Mouse (Mus musculus) limb, embryonic 12.5 days (tissue): ENCODE results near the gene Scd1. TPM values are rescaled to one million over a fixed set of nuclear protein-coding genes. Genes with fewer than 3 reads are reported as not detected.
"Not testable (repeated sequence)": the region's sequence is repeated elsewhere in the genome, so short reads cannot be mapped to it uniquely, and the experiment has no call there.

ENCODE experiments used
- ATAC-seq: fragments of 200-750 bp; cut with Nextera tagmentation; 2 replicates; pipeline ENCODE4 v1.8.0; 2017; ENCODE audit warnings: low read depth, moderate TSS enrichment; ENCODE audit not compliant: insufficient number of reproducible peaks, insufficient read depth, low FRiP score, low TSS enrichment
- H3K27ac ChIP-seq: fragments of 300-500 bp; sonication (generic); 2 replicates; pipeline ENCODE4 v1.5.1; 2016; ENCODE audit warnings: mild to moderate bottlenecking, moderate library complexity
- H3K27me3 ChIP-seq: fragments of 300-500 bp; sonication (generic); 2 replicates; pipeline ENCODE4 v1.6.1; 2016; ENCODE audit warnings: mild to moderate bottlenecking, moderate library complexity
- H3K36me3 ChIP-seq: fragments of 300-500 bp; sonication (generic); 2 replicates; pipeline ENCODE4 v1.6.1; 2016; ENCODE audit warnings: mild to moderate bottlenecking, moderate library complexity
- H3K4me1 ChIP-seq: fragments of 300-500 bp; sonication (generic); replicated peaks from 2 replicates; pipeline ENCODE4 v1.6.1; 2016
- H3K4me2 ChIP-seq: fragments of 300-500 bp; sonication (generic); 2 replicates; pipeline ENCODE4 v1.6.1; 2016; ENCODE audit warnings: mild to moderate bottlenecking, moderate library complexity
- H3K4me3 ChIP-seq: fragments of 300-500 bp; sonication (generic); replicated peaks from 2 replicates; pipeline ENCODE4 v1.5.1; 2016; ENCODE audit warnings: mild to moderate bottlenecking
- H3K9ac ChIP-seq: fragments of 300-500 bp; sonication (generic); replicated peaks from 2 replicates; pipeline ENCODE4 v1.6.1; 2016; ENCODE audit warnings: mild to moderate bottlenecking, moderate library complexity
- H3K9me3 ChIP-seq: fragments of 300-500 bp; sonication (generic); 2 replicates; pipeline ENCODE4 v1.6.1; 2016; ENCODE audit warnings: mild to moderate bottlenecking, moderate library complexity
- WGBS: fragments of 180-500 bp; shearing (Covaris S2); methylation state at CpG from one replicate; pipeline ENCODE4 v1.1.7; 2016; 5-methylcytosine and 5-hydroxymethylcytosine counted together
- polyA plus RNA-seq: library from polyadenylated mRNA; unstranded; fragments of >200 nt; fragmentation: Nextera tagmentation; extraction: Ambion mirVana; gene quantifications from 2 replicates; pipeline ENCODE4 v1.2.1, GENCODE M21; 2016

Scd1 gene
- polyA plus RNA-seq, 1 experiment from 2014 or later = 10.6 TPM

GRCm38 (mm10) chr19:44385887-44386498 lies 21.7 kb downstream of the Scd1 start:
- H3K9ac ChIP-seq = no peak overlapping the region
- 84% methylated on average over 6 of the region's 6 CpGs for WGBS
- ATAC-seq = no peak
- H3K36me3 ChIP-seq = no peaks in the 10 kb centered on the region
- no peak overlapping the region for H3K27ac ChIP-seq
- H3K4me1 ChIP-seq = peaks cover 16% of the 10 kb centered on the region; the same call in 1 of the 2 replicates
- no peaks in the 10 kb centered on the region for H3K9me3 ChIP-seq
- H3K4me2 ChIP-seq = no peak overlapping the region
- no peak overlapping the region for H3K4me3 ChIP-seq
- no peaks in the 10 kb centered on the region for H3K27me3 ChIP-seq

- Histone ChIP-seq H3K9ac (no peak overlapping the region), H3K27ac (no peak overlapping the region), H3K36me3 (no peaks in the 10 kb centered on the region), H3K4me3 (no peak overlapping the region), H3K4me1 (peaks cover 7% of the 10 kb centered on the region; the same call in 1 of the 2 replicates), H3K4me2 (no peak overlapping the region), H3K9me3 (no peaks in the 10 kb centered on the region), H3K27me3 (no peaks in the 10 kb centered on the region)
- no peak for ATAC-seq
- 86% methylated on average over 12 of the region's 12 CpGs for WGBS
Measured at GRCm38 (mm10) chr19:44382682-44383321, 24.9 kb downstream of the Scd1 start.

- Histone ChIP-seq H3K27ac (no peak overlapping the region), H3K9me3 (no peaks in the 10 kb centered on the region), H3K9ac (no peak overlapping the region), H3K4me1 (0 out of 2 replicates have a peak, but pooled peaks cover 4% of the 10 kb centered on the region), H3K27me3 (no peaks in the 10 kb centered on the region), H3K36me3 (no peaks in the 10 kb centered on the region), H3K4me2 (no peak overlapping the region), H3K4me3 (no peak overlapping the region)
- ATAC-seq = no peak
- 92% methylated on average over 4 of the region's 4 CpGs for WGBS
Measured at GRCm38 (mm10) chr19:44380065-44380464, 27.6 kb downstream of the Scd1 start.

GRCm38 (mm10) chr19:44379090-44379489 lies 28.6 kb downstream of the Scd1 start:
- H3K4me2 ChIP-seq = no peak overlapping the region
- no peaks in the 10 kb centered on the region for H3K36me3 ChIP-seq
- no peak overlapping the region for H3K27ac ChIP-seq
- ATAC-seq = no peak
- no peak overlapping the region for H3K9ac ChIP-seq
- H3K4me1 ChIP-seq = 0 out of 2 replicates have a peak, but pooled peaks cover 4% of the 10 kb centered on the region
- no peaks in the 10 kb centered on the region for H3K9me3 ChIP-seq
- no peak overlapping the region for H3K4me3 ChIP-seq
- H3K27me3 ChIP-seq = no peaks in the 10 kb centered on the region

GRCm38 (mm10) chr19:44377629-44378375 lies 29.9 kb downstream of the Scd1 start:
- 40% methylated on average over 5 of the region's 5 CpGs for WGBS
- Histone ChIP-seq H3K27me3 (no peaks in the 10 kb centered on the region), H3K27ac (no peak overlapping the region), H3K4me3 (no peak overlapping the region), H3K4me1 (0 out of 2 replicates have a peak, but pooled peaks cover 4% of the 10 kb centered on the region), H3K36me3 (no peaks in the 10 kb centered on the region), H3K9ac (no peak overlapping the region), H3K4me2 (no peak overlapping the region), H3K9me3 (no peaks in the 10 kb centered on the region)
- ATAC-seq = no peak

GRCm38 (mm10) chr19:44376511-44376951 lies 31.1 kb downstream of the Scd1 start:
- 35% methylated on average over 3 of the region's 3 CpGs for WGBS
- ATAC-seq = no peak

GRCm38 (mm10) chr19:44372969-44373368 lies 34.7 kb downstream of the Scd1 start:
- H3K9ac ChIP-seq = no peak overlapping the region
- H3K4me1 ChIP-seq = 0 out of 2 replicates have a peak, but pooled peaks cover 3% of the 10 kb centered on the region
- H3K27me3 ChIP-seq = no peaks in the 10 kb centered on the region
- 0 out of 2 replicates have a peak, but pooled peaks have one; percentile 47 for ATAC-seq
- no peak overlapping the region for H3K4me2 ChIP-seq
- 17% methylated on average over 6 of the region's 6 CpGs for WGBS
- H3K36me3 ChIP-seq = no peaks in the 10 kb centered on the region
- H3K4me3 ChIP-seq = no peak overlapping the region
- H3K27ac ChIP-seq = no peak overlapping the region
- H3K9me3 ChIP-seq = no peaks in the 10 kb centered on the region

More at GRCm38 (mm10) chr19:44376511-44376951, 31.1 kb downstream of the Scd1 start:
- Histone ChIP-seq H3K27ac (no peak overlapping the region), H3K36me3 (no peaks in the 10 kb centered on the region), H3K9me3 (no peaks in the 10 kb centered on the region), H3K4me1 (0 out of 2 replicates have a peak, but pooled peaks cover 4% of the 10 kb centered on the region), H3K4me3 (no peak overlapping the region), H3K4me2 (no peak overlapping the region), H3K27me3 (no peaks in the 10 kb centered on the region), H3K9ac (no peak overlapping the region)

GRCm38 (mm10) chr19:44370231-44370630 lies 37.4 kb downstream of the Scd1 start:
- H3K4me1 ChIP-seq = no peaks in the 10 kb centered on the region
- no peak overlapping the region for H3K27ac ChIP-seq
- no peak overlapping the region for H3K4me2 ChIP-seq
- no peaks in the 10 kb centered on the region for H3K27me3 ChIP-seq
- no peak for ATAC-seq
- no peaks in the 10 kb centered on the region for H3K9me3 ChIP-seq
- H3K4me3 ChIP-seq = no peak overlapping the region
- no peaks in the 10 kb centered on the region for H3K36me3 ChIP-seq
- 69% methylated on average over 5 of the region's 5 CpGs for WGBS
- H3K9ac ChIP-seq = no peak overlapping the region

- no peak overlapping the region for H3K9ac ChIP-seq
- no peak for ATAC-seq
- no peaks in the 10 kb centered on the region for H3K4me1 ChIP-seq
- no peak overlapping the region for H3K27ac ChIP-seq
- no peaks in the 10 kb centered on the region for H3K9me3 ChIP-seq
- no peak overlapping the region for H3K4me2 ChIP-seq
- H3K36me3 ChIP-seq = no peaks in the 10 kb centered on the region
- H3K27me3 ChIP-seq = no peaks in the 10 kb centered on the region
- no peak overlapping the region for H3K4me3 ChIP-seq
- WGBS = 44% methylated on average over 8 of the region's 8 CpGs
Measured at GRCm38 (mm10) chr19:44369371-44369770, 38.3 kb downstream of the Scd1 start.

GRCm38 (mm10) chr19:44367076-44367475 lies 40.6 kb downstream of the Scd1 start:
- not testable (repeated sequence) for H3K27ac ChIP-seq, H3K36me3 ChIP-seq, H3K4me1 ChIP-seq, H3K9me3 ChIP-seq, ATAC-seq, H3K4me3 ChIP-seq, H3K9ac ChIP-seq, H3K27me3 ChIP-seq, H3K4me2 ChIP-seq
- 77% methylated on average over 10 of the region's 10 CpGs for WGBS

- Histone ChIP-seq H3K4me1 (no peaks in the 10 kb centered on the region), H3K27ac (no peak overlapping the region), H3K9ac (no peak overlapping the region), H3K4me3 (no peak overlapping the region), H3K9me3 (no peaks in the 10 kb centered on the region), H3K36me3 (no peaks in the 10 kb centered on the region), H3K4me2 (no peak overlapping the region), H3K27me3 (no peaks in the 10 kb centered on the region)
- ATAC-seq = no peak
- WGBS = 86% methylated on average over 4 of the region's 4 CpGs
Measured at GRCm38 (mm10) chr19:44365733-44366132, 41.9 kb downstream of the Scd1 start.
